In the genomic region with DNA sequence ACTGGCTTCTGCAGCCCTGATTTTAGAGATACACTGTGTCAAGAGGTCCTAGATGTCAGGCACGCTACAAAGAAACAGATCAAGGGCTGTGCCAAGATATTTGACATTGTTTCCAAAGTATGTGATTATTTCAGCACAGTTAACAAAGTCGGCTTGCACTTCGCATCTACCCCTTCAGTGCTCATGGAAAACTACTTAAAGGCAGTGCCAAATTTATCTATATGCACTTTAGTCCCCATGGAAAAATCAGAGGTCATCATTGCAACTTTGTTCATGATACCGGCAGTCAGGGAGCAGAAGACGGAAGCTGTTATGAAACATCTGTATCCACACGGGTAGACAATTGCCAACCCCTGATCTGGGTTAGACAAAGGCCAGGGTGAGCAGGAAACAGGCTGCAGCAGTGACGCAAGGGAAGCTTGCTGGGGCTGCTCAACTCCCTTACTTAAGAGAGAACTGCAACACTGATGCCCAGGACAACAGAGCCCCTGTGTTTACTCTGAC, we compare ENCODE assay signal across 9 mouse cellular contexts.
A peak's percentile ranks its signal among the peaks of the same experiment; 100 is the strongest.
DNase-seq lines count a peak whose midpoint lies in the region; ATAC-seq and TF ChIP-seq lines count a peak whose summit lies in the region.
"Had no signal": no experiment of that assay in that cellular context is flagged by ENCODE, and none has a peak within 500 bp of the region (broad histone marks: within the 10 kb centered on the region; RNA-seq: fewer than 3 reads in every experiment).

No protein-coding gene starts in this region.

- intact Hi-C loops in heart, postnatal 36 days (cut with DNase I): loop anchor here (2.0 to 10.0 kb wide), 5 partner anchors 21 to 429 kb away; no protein-coding TSS in a partner anchor

- 0 out of 2 replicates have a peak, but pooled peaks have one; percentile 31 for ATAC-seq in liver, embryonic 14.5 days (ENCODE audit: insufficient read depth)
- ATAC-seq in midbrain, postnatal 0 days (ENCODE audit: low FRiP score): no peak

- TF ChIP-seq EP300 in liver, embryonic 14.5 days (IDR thresholded peaks at IDR 0.05; ENCODE audit: low read depth): no peak

- H3K36me3 ChIP-seq in liver, embryonic 14.5 days (replicated peaks; ENCODE audit: control insufficient read depth, insufficient read depth, low read depth): no peaks in the 10 kb centered on the region
- H3K36me3 ChIP-seq in midbrain, postnatal 0 days (ENCODE audit: insufficient read depth, low read length): no peaks in the 10 kb centered on the region

- no peaks in the 10 kb centered on the region for H3K4me1 ChIP-seq in liver, embryonic 14.5 days (replicated peaks; ENCODE audit: control insufficient read depth in 2 of 2, insufficient read depth in 2 of 2, low read length in 1 of 2)
- no peaks in the 10 kb centered on the region; the same call in 1 of the 2 replicates for H3K4me1 ChIP-seq in midbrain, postnatal 0 days (ENCODE audit: insufficient read depth, low read length)

- H3K9me3 ChIP-seq in liver, embryonic 14.5 days (ENCODE audit: control insufficient read depth, low read length): no peaks in the 10 kb centered on the region
- no peaks in the 10 kb centered on the region for H3K9me3 ChIP-seq in midbrain, postnatal 0 days (ENCODE audit: low read length)

- DNase-seq in 416B (ENCODE audit: low read depth): peak; percentile 11
- DNase-seq in c-Kit-positive CD71-negative TER-119-negative erythroid progenitor cells, embryonic 14.5 days (ENCODE audit: low read depth): peak; percentile 43
- peak; percentile 42 to 58 for DNase-seq in heart, postnatal 36 days
- peak in 1 of 3 experiments; percentile 16 for DNase-seq in liver, embryonic 14.5 days (ENCODE audit: low read depth in 3 of 3, low spot score in 3 of 3)
- DNase-seq in layer of hippocampus, adult 11-12 months (ENCODE audit: low spot score): no peak
- no peak for DNase-seq in right cerebral cortex, postnatal 10 days (ENCODE audit: low spot score in 2 of 2)
- DNase-seq in midbrain, postnatal 0 days (ENCODE audit: low spot score): no peak
- DNase-seq in neural tube, embryonic 10.5 days (ENCODE audit: extremely low spot score, low spot score): no peak

- H3K9ac ChIP-seq in liver, embryonic 14.5 days (replicated peaks): no peak overlapping the region
- H3K9ac ChIP-seq in midbrain, postnatal 0 days (replicated peaks; ENCODE audit: low read length, poor library complexity, severe bottlenecking): no peak overlapping the region

- 36% methylated on average over 7 of the region's 7 CpGs for WGBS in liver, embryonic 14.5 days (ENCODE audit: insufficient replicate concordance)
- 65% methylated on average over 7 of the region's 7 CpGs for WGBS in midbrain, postnatal 0 days

- no peaks in the 10 kb centered on the region for H3K27me3 ChIP-seq in liver, embryonic 14.5 days (ENCODE audit: control insufficient read depth, insufficient read depth, low read length)
- H3K27me3 ChIP-seq in midbrain, postnatal 0 days (ENCODE audit: insufficient read depth, low read length): no peaks in the 10 kb centered on the region

- no peak for TF ChIP-seq CTCF in liver, embryonic 14.5 days (IDR thresholded peaks at IDR 0.05; ENCODE audit: low read depth)
- TF ChIP-seq CTCF in midbrain, postnatal 0 days (IDR thresholded peaks at IDR 0.05): no peak

- no peak overlapping the region for H3K4me3 ChIP-seq in liver, embryonic 14.5 days (ENCODE audit: insufficient read depth in 1 of 2, low read depth in 2 of 2, low read length in 2 of 2)
- H3K4me3 ChIP-seq in midbrain, postnatal 0 days (ENCODE audit: low read depth, low read length): no peak overlapping the region
- H3K4me3 ChIP-seq: myocyte had no signal

- no peak overlapping the region for H3K4me2 ChIP-seq in liver, embryonic 14.5 days (ENCODE audit: low read depth)
- no peak overlapping the region for H3K4me2 ChIP-seq in midbrain, postnatal 0 days (ENCODE audit: low read depth, low read length, poor library complexity, severe bottlenecking)

- no peak overlapping the region for H3K27ac ChIP-seq in liver, embryonic 14.5 days
- no peak overlapping the region for H3K27ac ChIP-seq in midbrain, postnatal 0 days (ENCODE audit: low read depth, low read length)

Comparison
In these comparisons a context has a peak if more than half of its experiments do, and no peak if none do; other contexts are left out.
1. DNase-seq: peak in 416B (single experiment), c-Kit-positive CD71-negative TER-119-negative erythroid progenitor cells, embryonic 14.5 days (single experiment) and heart, postnatal 36 days (2 of 2); none in layer of hippocampus, adult 11-12 months (single experiment), right cerebral cortex, postnatal 10 days (0 of 2), midbrain, postnatal 0 days (single experiment) and neural tube, embryonic 10.5 days (single experiment).